Mouse (Mus musculus) bone marrow macrophage, adult 2 months (primary cell): ENCODE results near the gene Tbc1d9b. TPM values are rescaled to one million over a fixed set of nuclear protein-coding genes. Genes with fewer than 3 reads are reported as not detected.

ENCODE experiments used
- H3K27ac ChIP-seq: 2 replicates; pipeline ENCODE4 v1.5.1; 2012; ENCODE audit warnings: low read depth, low read length; ENCODE audit not compliant: insufficient read depth
- H3K4me1 ChIP-seq: 2 replicates; pipeline ENCODE4 v1.6.1; 2012; ENCODE audit warnings: low read length; ENCODE audit not compliant: control insufficient read depth, insufficient read depth
- H3K4me3 ChIP-seq: 2 replicates; pipeline ENCODE4 v1.5.1; 2012; ENCODE audit warnings: mild to moderate bottlenecking, low read length, moderate library complexity; ENCODE audit not compliant: insufficient read depth
- CTCF ChIP-seq: IDR thresholded peaks from 2 replicates; pipeline ENCODE4 v1.5.1; 2012; ENCODE audit warnings: low read depth, mild to moderate bottlenecking, low read length, moderate library complexity
- POLR2A ChIP-seq: IDR thresholded peaks from 2 replicates; pipeline ENCODE4 v1.6.1; 2012; ENCODE audit warnings: mild to moderate bottlenecking, low read depth, low read length, borderline replicate concordance
- polyA plus RNA-seq: library from polyadenylated mRNA; stranded (reverse); fragments of >200 nt; gene quantifications from 2 replicates; pipeline ENCODE4 v1.2.4, GENCODE M21; 2012; ENCODE audit not compliant: missing spikeins, insufficient read depth, insufficient read length

Tbc1d9b gene
- polyA plus RNA-seq, 1 experiment: 68.9 TPM

GRCm38 (mm10) chr11:50194070-50194469, 62.9 kb downstream of the Tbc1d9b start:
- Histone ChIP-seq H3K27ac (no peak overlapping the region), H3K4me3 (no peak overlapping the region), H3K4me1 (no peaks in the 10 kb centered on the region)
- TF ChIP-seq POLR2A: no peak
- TF ChIP-seq CTCF: no peak

- Histone ChIP-seq H3K4me3 (no peak overlapping the region), H3K4me1 (no peaks in the 10 kb centered on the region), H3K27ac (no peak overlapping the region)
- TF ChIP-seq CTCF: no peak
- TF ChIP-seq POLR2A: no peak
Observed at GRCm38 (mm10) chr11:50194793-50195192, 63.6 kb downstream of the Tbc1d9b start.

GRCm38 (mm10) chr11:50197500-50197899, 66.3 kb downstream of the Tbc1d9b start:
- TF ChIP-seq CTCF: no peak
- TF ChIP-seq POLR2A: no peak
- no peaks in the 10 kb centered on the region for H3K4me1 ChIP-seq
- no peak overlapping the region for H3K27ac ChIP-seq
- H3K4me3 ChIP-seq: no peak overlapping the region

- Histone ChIP-seq H3K27ac (no peak overlapping the region), H3K4me3 (no peak overlapping the region), H3K4me1 (no peaks in the 10 kb centered on the region)
- TF ChIP-seq POLR2A (no peak), CTCF (no peak)
Observed at GRCm38 (mm10) chr11:50198219-50198846, 67.1 kb downstream of the Tbc1d9b start.

- H3K27ac ChIP-seq: no peak overlapping the region
- no peak overlapping the region for H3K4me3 ChIP-seq
- TF ChIP-seq POLR2A: no peak
- TF ChIP-seq CTCF: no peak
- no peaks in the 10 kb centered on the region for H3K4me1 ChIP-seq
Observed at GRCm38 (mm10) chr11:50198916-50199315, 67.7 kb downstream of the Tbc1d9b start.

- Histone ChIP-seq H3K4me1 (no peaks in the 10 kb centered on the region), H3K27ac (no peak overlapping the region), H3K4me3 (no peak overlapping the region)
- TF ChIP-seq POLR2A: no peak
- TF ChIP-seq CTCF: no peak
Observed at GRCm38 (mm10) chr11:50200613-50201012, 69.4 kb downstream of the Tbc1d9b start.

GRCm38 (mm10) chr11:50201590-50201989, 70.4 kb downstream of the Tbc1d9b start:
- no peak overlapping the region for H3K4me3 ChIP-seq
- TF ChIP-seq POLR2A (no peak), CTCF (no peak)
- H3K4me1 ChIP-seq: peaks cover 7% of the 10 kb centered on the region; the same call in 1 of the 2 replicates

GRCm38 (mm10) chr11:50203302-50203827, 72.2 kb downstream of the Tbc1d9b start:
- Histone ChIP-seq H3K4me3 (no peak overlapping the region), H3K4me1 (peaks cover 22% of the 10 kb centered on the region), H3K27ac (no peak overlapping the region)
- TF ChIP-seq CTCF: no peak
- TF ChIP-seq POLR2A: no peak

More at GRCm38 (mm10) chr11:50201590-50201989, 70.4 kb downstream of the Tbc1d9b start:
- no peak overlapping the region for H3K27ac ChIP-seq

GRCm38 (mm10) chr11:50205434-50205833, 74.2 kb downstream of the Tbc1d9b start:
- Histone ChIP-seq H3K27ac (no peak overlapping the region), H3K4me1 (peaks cover 27% of the 10 kb centered on the region), H3K4me3 (no peak overlapping the region)
- no peak for TF ChIP-seq CTCF
- TF ChIP-seq POLR2A: no peak

- Histone ChIP-seq H3K4me1 (peaks cover 27% of the 10 kb centered on the region), H3K4me3 (no peak overlapping the region), H3K27ac (no peak overlapping the region)
- TF ChIP-seq POLR2A (no peak), CTCF (no peak)
Observed at GRCm38 (mm10) chr11:50206037-50206436, 74.8 kb downstream of the Tbc1d9b start.
